Mouse (Mus musculus): ENCODE measurements at regions not wholly inside any gene's neighbourhood (a gene's known extent, or its start where the extent isn't known, plus 50 kb on each side); places are given as distances from the start of the nearest gene placed in this dataset.
A peak's percentile ranks its signal among the peaks of the same experiment; 100 is the strongest.

- no peaks in the 10 kb centered on the region for H3K4me1 ChIP-seq (ENCODE audit: control insufficient read depth, insufficient read depth, insufficient read length, low read length)
- H3K4me3 ChIP-seq (ENCODE audit: insufficient read depth, low read depth, low read length): no peak overlapping the region
- H3K27ac ChIP-seq (replicated peaks; ENCODE audit: low read depth, low read length): no peak overlapping the region
Measured at GRCm38 (mm10) chr13:63627184-63627893, 53.9 kb upstream of the Ptch1 start.

- H3K27ac ChIP-seq (replicated peaks; ENCODE audit: low read depth, low read length): no peak overlapping the region
- H3K4me1 ChIP-seq (ENCODE audit: control insufficient read depth, insufficient read depth, insufficient read length, low read length): no peaks in the 10 kb centered on the region
- no peak overlapping the region for H3K4me3 ChIP-seq (ENCODE audit: insufficient read depth, low read depth, low read length)
Measured at GRCm38 (mm10) chr13:63627894-63628287, 54.5 kb upstream of the Ptch1 start.

- no peak overlapping the region for H3K4me3 ChIP-seq (ENCODE audit: insufficient read depth, low read depth, low read length)
- no peaks in the 10 kb centered on the region for H3K4me1 ChIP-seq (ENCODE audit: control insufficient read depth, insufficient read depth, insufficient read length, low read length)
- no peak overlapping the region for H3K27ac ChIP-seq (replicated peaks; ENCODE audit: low read depth, low read length)
Measured at GRCm38 (mm10) chr13:63631771-63632347, 58.5 kb upstream of the Ptch1 start.

GRCm38 (mm10) chr13:63634294-63634693, 60.9 kb upstream of the Ptch1 start:
- no peak overlapping the region for H3K4me3 ChIP-seq (ENCODE audit: insufficient read depth, low read depth, low read length)
- no peaks in the 10 kb centered on the region for H3K4me1 ChIP-seq (ENCODE audit: control insufficient read depth, insufficient read depth, insufficient read length, low read length)
- H3K27ac ChIP-seq (replicated peaks; ENCODE audit: low read depth, low read length): no peak overlapping the region

- peak overlapping the region; percentile 85 for H3K27ac ChIP-seq (replicated peaks; ENCODE audit: low read depth, low read length)
Measured at GRCm38 (mm10) chr13:63641649-63642226, 68.3 kb upstream of the Ptch1 start.

GRCm38 (mm10) chr13:63642617-63643016, 69.2 kb upstream of the Ptch1 start:
- Histone ChIP-seq H3K27ac (replicated peaks; ENCODE audit: low read depth, low read length) (peak overlapping the region; percentile 99), H3K4me3 (ENCODE audit: insufficient read depth, low read depth, low read length) (peak overlapping the region; percentile 11; the same call in 1 of the 2 replicates), H3K4me1 (ENCODE audit: control insufficient read depth, insufficient read depth, insufficient read length, low read length) (peaks cover 22% of the 10 kb centered on the region)

More at GRCm38 (mm10) chr13:63641649-63642226, 68.3 kb upstream of the Ptch1 start:
- Histone ChIP-seq H3K4me3 (ENCODE audit: insufficient read depth, low read depth, low read length) (no peak overlapping the region), H3K4me1 (ENCODE audit: control insufficient read depth, insufficient read depth, insufficient read length, low read length) (peaks cover 22% of the 10 kb centered on the region)

- Histone ChIP-seq H3K27ac (replicated peaks; ENCODE audit: low read depth, low read length) (peak overlapping the region; percentile 99), H3K4me3 (ENCODE audit: insufficient read depth, low read depth, low read length) (no peak overlapping the region), H3K4me1 (ENCODE audit: control insufficient read depth, insufficient read depth, insufficient read length, low read length) (peaks cover 22% of the 10 kb centered on the region)
Measured at GRCm38 (mm10) chr13:63643394-63643793, 70.0 kb upstream of the Ptch1 start.

- no peak overlapping the region for H3K4me3 ChIP-seq (ENCODE audit: insufficient read depth, low read depth, low read length)
- H3K4me1 ChIP-seq (ENCODE audit: control insufficient read depth, insufficient read depth, insufficient read length, low read length): peaks cover 22% of the 10 kb centered on the region
- H3K27ac ChIP-seq (replicated peaks; ENCODE audit: low read depth, low read length): peak overlapping the region; percentile 23; the same call in 1 of the 2 replicates
Measured at GRCm38 (mm10) chr13:63644308-63644707, 70.9 kb upstream of the Ptch1 start.

- Histone ChIP-seq H3K27ac (replicated peaks; ENCODE audit: low read depth, low read length) (no peak overlapping the region), H3K4me3 (ENCODE audit: insufficient read depth, low read depth, low read length) (no peak overlapping the region)
Measured at GRCm38 (mm10) chr13:63649058-63649647, 75.8 kb upstream of the Ptch1 start.

GRCm38 (mm10) chr13:63654514-63654913, 81.1 kb upstream of the Ptch1 start:
- Histone ChIP-seq H3K27ac (replicated peaks; ENCODE audit: low read depth, low read length) (no peak overlapping the region), H3K4me3 (ENCODE audit: insufficient read depth, low read depth, low read length) (no peak overlapping the region)

More at GRCm38 (mm10) chr13:63649058-63649647, 75.8 kb upstream of the Ptch1 start:
- peaks cover 4% of the 10 kb centered on the region; the same call in 1 of the 2 replicates for H3K4me1 ChIP-seq (ENCODE audit: control insufficient read depth, insufficient read depth, insufficient read length, low read length)

GRCm38 (mm10) chr13:63657115-63657514, 83.7 kb upstream of the Ptch1 start:
- Histone ChIP-seq H3K4me1 (ENCODE audit: control insufficient read depth, insufficient read depth, insufficient read length, low read length) (0 out of 2 replicates have a peak, but pooled peaks cover 2% of the 10 kb centered on the region), H3K27ac (replicated peaks; ENCODE audit: low read depth, low read length) (no peak overlapping the region), H3K4me3 (ENCODE audit: insufficient read depth, low read depth, low read length) (no peak overlapping the region)

More at GRCm38 (mm10) chr13:63654514-63654913, 81.1 kb upstream of the Ptch1 start:
- 0 out of 2 replicates have a peak, but pooled peaks cover 2% of the 10 kb centered on the region for H3K4me1 ChIP-seq (ENCODE audit: control insufficient read depth, insufficient read depth, insufficient read length, low read length)

GRCm38 (mm10) chr13:63659412-63659811, 86.0 kb upstream of the Ptch1 start:
- Histone ChIP-seq H3K4me3 (ENCODE audit: insufficient read depth, low read depth, low read length) (no peak overlapping the region), H3K27ac (replicated peaks; ENCODE audit: low read depth, low read length) (no peak overlapping the region), H3K4me1 (ENCODE audit: control insufficient read depth, insufficient read depth, insufficient read length, low read length) (0 out of 2 replicates have a peak, but pooled peaks cover 2% of the 10 kb centered on the region)

GRCm38 (mm10) chr13:63660431-63660830, 87.0 kb upstream of the Ptch1 start:
- Histone ChIP-seq H3K27ac (replicated peaks; ENCODE audit: low read depth, low read length) (no peak overlapping the region), H3K4me3 (ENCODE audit: insufficient read depth, low read depth, low read length) (no peak overlapping the region)

GRCm38 (mm10) chr13:63668576-63668975, 95.2 kb upstream of the Ptch1 start:
- no peak overlapping the region for H3K4me3 ChIP-seq (ENCODE audit: insufficient read depth, low read depth, low read length)
- H3K4me1 ChIP-seq (ENCODE audit: control insufficient read depth, insufficient read depth, insufficient read length, low read length): no peaks in the 10 kb centered on the region
- H3K27ac ChIP-seq (replicated peaks; ENCODE audit: low read depth, low read length): no peak overlapping the region

More at GRCm38 (mm10) chr13:63660431-63660830, 87.0 kb upstream of the Ptch1 start:
- 0 out of 2 replicates have a peak, but pooled peaks cover 2% of the 10 kb centered on the region for H3K4me1 ChIP-seq (ENCODE audit: control insufficient read depth, insufficient read depth, insufficient read length, low read length)

GRCm38 (mm10) chr13:63669031-63669430, 95.6 kb upstream of the Ptch1 start:
- Histone ChIP-seq H3K4me3 (ENCODE audit: insufficient read depth, low read depth, low read length) (no peak overlapping the region), H3K4me1 (ENCODE audit: control insufficient read depth, insufficient read depth, insufficient read length, low read length) (no peaks in the 10 kb centered on the region), H3K27ac (replicated peaks; ENCODE audit: low read depth, low read length) (no peak overlapping the region)
